18 mouse cellular contexts compared by ENCODE assay signal in genomic region chr7:37586694-37587093, GRCm38 (mm10).
"Had no signal": no experiment of that assay in that cellular context is flagged by ENCODE, and none has a peak within 500 bp of the region (broad histone marks: within the 10 kb centered on the region; RNA-seq: fewer than 3 reads in every experiment).

No protein-coding gene starts in this region.

- H3K9ac ChIP-seq: liver, embryonic 15.5 days; lung, embryonic 14.5 days; midbrain, embryonic 12.5 days had no signal

- H3K4me3 ChIP-seq: layer of hippocampus, adult 2 months; limb, embryonic 10.5 days; liver, embryonic 15.5 days; midbrain, embryonic 12.5 days had no signal

- DNase-seq: kidney, adult 9 months; kidney, postnatal 4 days; lung, embryonic 14.5 days; lung, postnatal 10 days; lung, postnatal 4 days; retina, postnatal 1 day; right cerebral cortex, postnatal 4 days; spleen, adult 18-20 months; thymus, adult 2 months; thymus, postnatal 25 days had no signal

- ATAC-seq: intestine, postnatal 0 days; midbrain, embryonic 16.5 days had no signal

- H3K27ac ChIP-seq: kidney, postnatal 0 days; layer of hippocampus, adult 2 months; limb, embryonic 10.5 days; liver, embryonic 15.5 days; midbrain, embryonic 12.5 days had no signal

- H3K9me3 ChIP-seq: limb, embryonic 10.5 days; liver, embryonic 15.5 days; midbrain, embryonic 12.5 days had no signal

- H3K36me3 ChIP-seq: limb, embryonic 10.5 days; liver, embryonic 15.5 days; midbrain, embryonic 12.5 days had no signal

- H3K4me1 ChIP-seq: limb, embryonic 10.5 days; liver, embryonic 15.5 days had no signal

- H3K4me2 ChIP-seq: liver, embryonic 11.5 days; liver, embryonic 15.5 days; lung, embryonic 14.5 days; midbrain, embryonic 12.5 days had no signal

- H3K27me3 ChIP-seq: liver, embryonic 15.5 days; midbrain, embryonic 12.5 days had no signal
